Mouse (Mus musculus) monocyte, adult 2 months (primary cell): ENCODE results near the gene Trim44.

Experiments used
- DNase-seq, 2 experiments: peaks; one replicate each; pipeline ENCODE4 v3.0.0; 2022; ENCODE audit warnings: low spot score in 2 of 2, low read depth in 1 of 2

The Trim44 gene

GRCm38 (mm10) chr2:102365983-102366545 is 41.6 kb downstream of the Trim44 start:
- DNase-seq, result no peak

GRCm38 (mm10) chr2:102364565-102365200 is 42.9 kb downstream of the Trim44 start:
- DNase-seq, result no peak

DNA sequence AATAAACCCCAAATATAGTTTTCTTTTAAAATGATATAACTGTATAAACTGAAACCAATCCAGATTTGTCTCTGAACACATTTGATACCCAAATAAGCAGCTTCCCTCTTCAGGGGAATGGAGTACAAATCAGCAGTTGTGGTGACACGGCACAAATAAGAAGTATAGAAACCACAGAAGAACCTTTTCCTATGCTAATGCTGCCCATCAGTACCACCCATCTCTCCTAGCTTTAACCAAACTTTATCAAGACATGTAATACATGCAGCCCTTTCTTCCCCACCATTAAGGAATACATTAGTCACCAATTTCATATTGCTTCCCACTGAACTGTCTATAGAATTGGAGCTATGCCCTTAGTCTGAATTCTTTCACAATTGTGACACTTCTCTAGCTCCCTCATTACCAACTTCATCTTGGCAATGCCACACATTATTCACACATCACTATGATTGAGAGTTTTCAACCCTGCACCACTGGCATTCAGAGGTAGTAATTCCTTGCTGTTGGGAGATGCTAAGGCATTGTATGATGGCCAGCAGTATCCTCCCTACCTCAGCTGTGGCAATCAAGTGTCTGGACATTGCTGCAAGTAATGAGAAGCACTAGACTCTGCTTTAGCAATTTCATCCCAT is 44.6 kb downstream of the Trim44 start:
- DNase-seq, result no peak

- no peak for DNase-seq
Observed at GRCm38 (mm10) chr2:102362266-102362665, 45.4 kb downstream of the Trim44 start.

DNA sequence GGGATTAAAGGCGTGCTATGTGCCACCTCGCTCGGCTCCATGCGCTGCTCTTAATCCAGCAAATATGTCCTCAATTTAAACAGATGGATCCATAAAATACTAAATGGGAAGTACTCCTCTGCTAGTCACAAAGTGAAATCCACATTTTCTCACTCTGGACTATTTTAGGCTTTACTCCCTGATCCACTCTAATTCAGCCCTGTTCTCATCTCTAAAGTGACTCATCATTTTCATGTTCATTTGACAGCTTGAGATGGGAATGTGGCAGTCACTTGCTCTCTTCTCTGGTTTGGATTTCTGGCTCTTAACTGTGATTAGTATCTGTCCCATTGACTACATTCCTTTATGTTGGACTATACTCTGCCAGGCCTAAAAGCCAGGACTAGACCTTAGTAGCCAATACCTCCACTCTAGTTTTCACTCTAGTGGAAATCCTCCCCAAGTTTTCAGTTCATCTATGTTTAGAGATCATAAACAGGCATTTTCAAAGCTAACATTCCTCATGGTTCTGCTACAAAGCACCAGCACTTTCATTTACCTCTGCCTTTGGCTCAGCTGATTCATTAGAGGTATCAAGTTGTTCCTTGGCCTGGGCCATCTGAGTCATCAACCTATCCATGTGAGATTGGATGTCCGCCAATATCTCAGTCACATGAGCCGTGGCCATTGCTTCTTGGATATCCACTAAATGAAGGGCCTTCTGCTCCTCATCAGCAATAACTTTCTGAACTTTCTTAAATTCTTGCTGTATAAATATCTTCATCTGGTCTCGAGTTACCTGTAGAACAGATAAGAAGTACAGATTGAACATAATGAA is 50.5 kb downstream of the Trim44 start:
- DNase-seq, result no peak

GRCm38 (mm10) chr2:102354076-102354475 is 53.6 kb downstream of the Trim44 start:
- DNase-seq, result no peak

DNA sequence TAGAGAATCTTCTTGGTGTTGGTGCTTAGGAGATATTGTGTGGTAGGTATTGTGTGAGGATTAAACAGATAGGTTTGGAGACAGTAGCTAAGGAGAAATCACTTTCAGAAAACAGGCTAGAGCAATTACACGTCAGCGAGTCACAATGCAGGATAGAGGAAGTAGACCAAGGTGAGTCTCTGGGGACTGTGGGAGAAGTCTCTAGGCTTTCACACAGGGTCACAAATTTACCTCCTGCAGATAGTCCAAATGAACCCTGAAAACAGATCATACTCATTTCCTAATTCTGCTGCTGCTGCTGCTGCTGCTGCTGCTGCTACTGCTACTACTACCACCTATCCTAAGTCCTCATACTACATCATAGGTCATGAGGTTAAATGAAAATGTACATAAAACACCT is 66.2 kb downstream of the Trim44 start:
- no peak for DNase-seq

DNA sequence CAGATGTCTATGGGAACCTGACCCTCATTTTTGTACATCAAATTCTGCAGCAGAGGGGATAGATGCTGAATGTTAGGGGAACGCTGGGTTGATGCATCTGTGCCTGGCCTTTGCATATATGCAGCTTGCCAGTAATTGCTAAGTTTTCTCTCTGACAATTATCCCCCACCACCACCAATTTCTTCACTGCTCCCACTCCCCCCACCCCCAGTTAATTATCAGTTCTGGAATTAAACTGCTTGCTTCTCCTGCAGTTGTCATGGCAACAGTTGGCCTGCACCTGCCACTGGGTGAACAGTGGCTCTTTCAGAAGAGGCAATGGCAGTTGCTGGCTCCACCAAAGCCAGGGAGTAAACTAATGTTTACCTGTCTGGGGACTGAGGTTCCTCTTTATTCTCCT is 70.8 kb downstream of the Trim44 start:
- no peak for DNase-seq

- no peak for DNase-seq
Observed at GRCm38 (mm10) chr2:102331932-102332331, 75.7 kb downstream of the Trim44 start.

DNA sequence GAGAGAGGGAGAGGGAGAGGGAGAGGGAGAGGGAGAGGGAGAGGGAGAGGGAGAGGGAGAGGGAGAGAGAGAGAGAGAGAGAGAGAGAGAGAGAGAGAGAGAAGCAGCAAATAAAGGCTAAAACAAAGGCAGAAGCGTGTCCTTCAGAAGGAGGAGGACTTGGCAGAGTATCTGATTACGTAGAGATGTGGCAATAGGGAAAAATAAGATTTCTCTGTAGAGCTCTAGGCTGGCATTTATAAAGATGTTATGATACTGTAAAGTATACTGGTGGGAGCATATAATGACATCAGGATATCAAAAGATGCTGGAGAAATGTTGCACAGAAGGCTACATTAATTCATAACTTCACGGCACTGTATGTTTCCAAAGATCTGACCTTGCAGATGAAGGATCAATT is 76.5 kb downstream of the Trim44 start:
- no peak for DNase-seq

DNA sequence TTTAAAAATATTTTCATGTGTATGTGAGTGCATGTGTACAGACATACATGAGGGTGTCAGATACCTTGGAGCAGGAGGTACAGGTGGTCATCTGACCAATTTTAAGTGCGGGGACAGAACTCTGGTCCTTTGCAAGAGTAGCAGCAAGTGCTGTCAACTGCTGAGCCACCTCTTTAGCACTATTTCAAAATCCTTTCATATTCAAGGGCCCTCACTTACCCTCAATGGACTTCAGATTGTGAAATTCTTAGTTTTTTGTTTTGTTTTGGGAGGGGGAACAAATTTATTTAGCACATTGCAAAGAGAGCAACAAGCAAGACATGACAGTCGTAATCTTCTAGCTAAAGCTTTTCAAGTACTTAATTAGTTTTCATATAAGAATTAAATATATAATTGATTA is 81.7 kb downstream of the Trim44 start:
- no peak for DNase-seq

DNA sequence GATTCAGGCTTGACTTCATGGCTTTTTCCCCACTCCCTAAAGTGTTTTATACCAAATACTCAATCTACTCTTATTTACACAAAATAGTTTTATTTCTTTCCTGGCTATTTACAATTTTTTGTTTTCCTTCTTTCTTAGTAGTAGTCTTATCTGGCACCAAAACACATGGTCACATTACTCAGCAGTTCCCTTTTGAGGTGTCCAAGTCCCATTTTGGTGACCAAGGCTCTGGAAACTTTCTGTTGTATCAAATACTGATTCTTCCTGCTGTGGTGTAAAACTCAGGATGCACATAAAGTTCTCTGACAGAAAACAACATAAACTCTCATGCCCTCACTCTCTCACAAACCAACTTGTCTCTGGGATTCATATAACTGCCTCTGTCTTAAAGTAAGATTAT is 83.3 kb downstream of the Trim44 start:
- DNase-seq, result no peak

DNA sequence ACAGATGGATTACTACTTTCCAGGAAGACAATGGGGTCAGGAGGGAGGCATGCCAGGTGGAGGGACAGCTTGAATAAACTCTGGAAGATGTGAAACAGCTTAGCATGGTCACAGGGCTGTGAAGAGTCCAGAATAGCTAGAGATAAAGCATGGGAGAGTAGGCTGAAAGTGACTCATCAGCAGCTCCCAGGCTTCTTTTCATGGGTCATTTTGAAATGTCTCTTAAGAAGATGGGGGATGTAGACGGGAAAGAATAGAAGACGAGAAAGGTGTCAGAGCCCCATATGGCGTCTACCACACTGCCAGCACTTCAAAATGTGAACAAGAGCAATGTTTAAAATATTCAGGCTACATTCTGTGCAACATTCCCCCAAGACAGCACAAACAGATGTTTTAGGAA is 91.1 kb downstream of the Trim44 start:
- no peak for DNase-seq

DNA sequence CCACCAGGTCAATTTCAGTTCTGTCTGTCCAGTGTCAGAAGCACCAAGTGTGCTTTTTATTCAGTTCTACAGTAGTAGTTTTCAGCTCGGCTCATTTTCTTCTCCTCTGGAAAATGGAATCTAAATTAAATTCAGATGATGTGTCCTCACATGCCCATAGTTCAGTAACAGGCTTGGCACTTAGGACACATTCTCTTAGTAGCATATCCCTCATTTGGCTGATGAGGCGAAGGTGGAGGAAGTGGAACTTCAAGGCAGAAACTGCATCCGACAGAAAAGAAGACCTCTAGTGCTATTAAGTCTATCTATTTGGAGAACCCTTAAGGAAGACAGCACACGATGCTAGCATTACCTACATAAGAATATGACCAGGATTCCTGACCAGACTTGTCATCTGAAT is 92.5 kb downstream of the Trim44 start:
- no peak for DNase-seq

DNA sequence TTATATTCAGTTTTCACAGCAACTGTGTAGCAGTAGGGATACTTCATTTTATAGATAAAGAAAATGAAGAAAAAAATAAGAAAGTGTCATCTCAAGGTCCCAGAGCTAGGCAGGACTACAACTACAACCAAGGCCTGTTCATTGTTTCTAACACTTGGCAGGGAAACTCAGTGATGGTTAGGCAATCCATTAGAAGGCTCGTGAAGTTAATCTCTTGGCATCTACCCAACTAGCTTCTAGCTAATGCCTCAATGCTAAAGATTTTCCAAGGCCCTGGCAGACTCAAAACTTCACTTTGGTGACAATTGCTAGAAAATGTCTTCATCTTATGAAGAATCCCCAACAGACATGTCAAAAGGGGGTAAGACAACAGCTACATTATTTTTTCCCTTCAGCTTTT is 93.0 kb downstream of the Trim44 start:
- DNase-seq, result no peak

DNA sequence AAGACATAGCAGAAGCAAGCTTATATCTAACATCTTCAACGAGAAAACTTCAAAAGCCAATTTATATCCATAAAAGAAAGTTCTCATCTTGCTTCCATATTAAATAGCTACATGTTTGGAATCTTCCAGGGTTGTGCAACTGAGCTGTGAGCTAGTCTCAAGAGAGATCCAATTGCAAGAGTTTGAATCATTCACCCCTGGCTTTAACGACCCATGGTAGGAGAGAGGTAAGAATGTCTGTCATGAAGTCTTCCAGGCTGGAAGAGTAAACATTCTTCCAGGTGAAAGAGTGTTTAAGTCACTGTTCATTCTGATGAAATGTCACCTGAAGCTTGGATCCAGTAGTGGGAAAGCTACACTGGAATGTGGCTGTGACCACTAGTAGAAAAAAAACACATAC is 93.6 kb downstream of the Trim44 start:
- DNase-seq, result no peak

DNA sequence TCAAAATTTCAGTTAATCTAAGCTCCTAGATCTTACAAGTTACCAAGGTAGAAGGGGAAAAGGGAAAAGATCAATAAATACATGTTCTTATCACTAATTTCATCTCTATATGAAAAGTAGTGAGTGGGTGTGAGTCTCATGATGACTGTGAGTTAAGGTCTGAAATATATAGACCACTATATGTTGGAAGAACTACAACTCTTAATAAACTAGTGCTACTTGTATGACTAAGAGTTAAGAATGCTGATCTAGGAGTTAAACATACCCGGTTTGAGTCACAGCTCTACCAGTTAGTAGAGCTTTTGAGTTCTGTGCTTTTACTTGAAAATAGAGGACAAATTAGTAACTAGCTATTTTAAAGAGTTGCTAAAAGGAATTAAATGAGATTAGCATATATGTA is 94.7 kb downstream of the Trim44 start:
- DNase-seq, result no peak

DNA sequence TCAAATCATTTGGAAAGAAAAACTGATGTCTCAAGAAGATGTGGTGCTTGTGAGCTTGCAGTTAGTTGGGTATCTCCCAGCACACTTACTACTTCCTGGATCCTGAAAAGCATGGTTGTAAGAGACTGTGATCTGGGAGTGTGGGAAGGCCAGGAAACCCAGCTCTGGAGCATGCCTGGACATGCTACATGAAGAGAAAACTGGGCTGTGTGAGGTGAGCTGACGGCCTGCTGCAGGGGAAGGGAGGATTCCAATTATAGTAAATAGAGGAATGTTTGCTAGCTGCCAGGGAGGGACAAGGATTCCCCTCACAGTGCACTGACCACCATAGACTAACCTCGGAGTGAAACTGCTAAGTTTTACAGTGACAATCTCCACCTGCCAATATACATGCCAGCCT is 104.4 kb downstream of the Trim44 start:
- DNase-seq, result no peak

- no peak for DNase-seq
Observed at GRCm38 (mm10) chr2:102302532-102302931, 105.1 kb downstream of the Trim44 start.

DNA sequence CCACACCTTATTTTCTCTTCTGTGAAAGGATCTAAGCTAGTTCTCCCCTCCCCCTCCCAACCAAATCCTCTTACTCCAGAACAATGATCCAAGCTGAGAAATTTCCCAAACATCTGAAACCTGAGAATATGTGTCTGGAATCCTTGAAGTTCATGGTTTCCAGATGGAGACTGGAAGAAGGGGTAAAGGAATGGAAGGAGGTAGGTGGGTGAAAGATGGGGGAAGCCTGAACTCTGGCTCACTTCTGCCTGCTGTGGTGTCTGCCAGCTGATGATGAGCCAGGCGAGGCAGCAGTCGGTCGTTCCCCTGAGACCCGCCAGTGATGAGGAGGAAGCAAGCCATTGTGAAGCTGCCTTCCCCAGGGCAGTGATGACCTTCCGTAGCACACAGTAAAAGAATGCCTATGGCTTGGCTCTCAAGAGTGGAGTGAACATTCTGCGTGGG is 112.8 kb downstream of the Trim44 start:
- DNase-seq, result no peak

DNA sequence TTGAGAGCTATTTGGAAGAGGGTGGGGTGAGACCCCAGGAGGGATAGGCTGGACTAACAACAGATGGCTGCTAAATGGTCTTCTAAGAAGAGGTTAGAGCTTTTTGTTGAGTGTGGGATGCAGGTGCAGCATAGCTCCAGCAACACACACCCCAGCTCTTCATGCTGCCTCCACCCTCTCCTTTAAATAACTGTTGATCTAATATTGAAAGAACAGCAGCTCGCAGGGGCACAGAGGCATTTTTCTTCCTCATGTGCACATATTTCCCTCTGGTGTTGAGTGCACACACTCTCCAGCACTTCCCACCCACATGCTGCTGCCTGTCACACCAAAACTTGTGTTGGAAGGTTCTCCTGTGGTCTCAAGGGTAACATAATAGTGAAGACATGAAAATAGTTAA is 114.4 kb downstream of the Trim44 start:
- DNase-seq, result no peak

- DNase-seq, result no peak
Observed at GRCm38 (mm10) chr2:102292051-102292450, 115.6 kb downstream of the Trim44 start.
